Mouse (Mus musculus): ENCODE measurements around the gene Msantd3. TPM values are rescaled to one million over a fixed set of nuclear protein-coding genes. Genes with fewer than 3 reads are reported as not detected.

The Msantd3 gene
- total and polyA plus RNA-seq, 2 experiments from 2014 or later = 36.3 to 52.9 TPM

GRCm38 (mm10) chr4:48579475-48580110 lies 39.9 kb downstream of the Msantd3 start:
- no peak for TF ChIP-seq CTCF (IDR thresholded peaks at IDR 0.05; ENCODE audit: low read depth)
- DNase-seq = no peak
- Histone ChIP-seq H3K4me3 (ENCODE audit: low read depth, low read length) (no peak overlapping the region), H3K27ac (ENCODE audit: low read depth, low read length) (no peak overlapping the region), H3K36me3 (ENCODE audit: insufficient read depth) (no peaks in the 10 kb centered on the region), H3K9me3 (ENCODE audit: low read length) (no peaks in the 10 kb centered on the region), H3K4me1 (ENCODE audit: insufficient read depth) (no peaks in the 10 kb centered on the region; the same call in 1 of the 2 replicates), H3K9ac (no peak overlapping the region), H3K27me3 (ENCODE audit: insufficient read depth, low read length) (no peaks in the 10 kb centered on the region), H3K4me2 (ENCODE audit: low read depth) (no peak overlapping the region)
- 42% methylated on average over 6 of the region's 6 CpGs for WGBS
- no peak for ATAC-seq

- Histone ChIP-seq H3K9me3 (ENCODE audit: low read length) (no peaks in the 10 kb centered on the region), H3K4me3 (ENCODE audit: low read depth, low read length) (no peak overlapping the region), H3K9ac (no peak overlapping the region), H3K27ac (ENCODE audit: low read depth, low read length) (no peak overlapping the region), H3K36me3 (ENCODE audit: insufficient read depth) (no peaks in the 10 kb centered on the region), H3K4me1 (ENCODE audit: insufficient read depth) (no peaks in the 10 kb centered on the region; the same call in 1 of the 2 replicates), H3K27me3 (ENCODE audit: insufficient read depth, low read length) (no peaks in the 10 kb centered on the region), H3K4me2 (ENCODE audit: low read depth) (no peak overlapping the region)
- ATAC-seq (no peak), DNase-seq (no peak)
- 8% methylated on average over 2 of the region's 2 CpGs for WGBS
- no peak for TF ChIP-seq CTCF (IDR thresholded peaks at IDR 0.05; ENCODE audit: low read depth)
Measured at GRCm38 (mm10) chr4:48581201-48581600, 41.5 kb downstream of the Msantd3 start.

GRCm38 (mm10) chr4:48581993-48582392 lies 42.3 kb downstream of the Msantd3 start:
- no peak overlapping the region for H3K27ac ChIP-seq (ENCODE audit: low read depth, low read length)
- no peaks in the 10 kb centered on the region for H3K9me3 ChIP-seq (ENCODE audit: low read length)
- H3K4me3 ChIP-seq (ENCODE audit: low read depth, low read length) = no peak overlapping the region
- H3K4me1 ChIP-seq (ENCODE audit: insufficient read depth) = peaks cover 3% of the 10 kb centered on the region; the same call in 1 of the 2 replicates
- no peaks in the 10 kb centered on the region for H3K27me3 ChIP-seq (ENCODE audit: insufficient read depth, low read length)
- no peak overlapping the region for H3K9ac ChIP-seq
- WGBS = 40% methylated on average over 2 of the region's 3 CpGs
- ATAC-seq (no peak), DNase-seq (no peak)
- H3K4me2 ChIP-seq (ENCODE audit: low read depth) = no peak overlapping the region
- no peaks in the 10 kb centered on the region for H3K36me3 ChIP-seq (ENCODE audit: insufficient read depth)
- TF ChIP-seq CTCF (IDR thresholded peaks at IDR 0.05; ENCODE audit: low read depth) = no peak

GRCm38 (mm10) chr4:48582941-48583340 lies 43.2 kb downstream of the Msantd3 start:
- Histone ChIP-seq H3K27me3 (ENCODE audit: insufficient read depth, low read length) (no peaks in the 10 kb centered on the region), H3K4me1 (ENCODE audit: insufficient read depth) (peaks cover 3% of the 10 kb centered on the region; the same call in 1 of the 2 replicates), H3K36me3 (ENCODE audit: insufficient read depth) (no peaks in the 10 kb centered on the region), H3K9ac (no peak overlapping the region), H3K9me3 (ENCODE audit: low read length) (no peaks in the 10 kb centered on the region), H3K4me2 (ENCODE audit: low read depth) (no peak overlapping the region), H3K4me3 (ENCODE audit: low read depth, low read length) (no peak overlapping the region), H3K27ac (ENCODE audit: low read depth, low read length) (no peak overlapping the region)
- DNase-seq (no peak), ATAC-seq (no peak)
- no peak for TF ChIP-seq CTCF (IDR thresholded peaks at IDR 0.05; ENCODE audit: low read depth)
- WGBS = 63% methylated on average over 2 of the region's 2 CpGs

- peak within 1 kb of the TSS; percentile 89 for H3K4me2 ChIP-seq (ENCODE audit: low read depth)
- peaks cover 3% of the 10 kb centered on the region; the same call in 1 of the 2 replicates for H3K4me1 ChIP-seq (ENCODE audit: insufficient read depth)
- peak within 1 kb of the TSS; percentile 95 for H3K27ac ChIP-seq (ENCODE audit: low read depth, low read length)
- ATAC-seq = peak; percentile 87
- peak within 1 kb of the TSS; percentile 95 for H3K4me3 ChIP-seq (ENCODE audit: low read depth, low read length)
- H3K36me3 ChIP-seq (ENCODE audit: insufficient read depth) = no peaks in the 10 kb centered on the region
- peak; percentile 87 for DNase-seq
- no peaks in the 10 kb centered on the region for H3K27me3 ChIP-seq (ENCODE audit: insufficient read depth, low read length)
- H3K9me3 ChIP-seq (ENCODE audit: low read length) = no peaks in the 10 kb centered on the region
- 1% methylated on average over 58 of the region's 64 CpGs for WGBS
- no peak for TF ChIP-seq CTCF (IDR thresholded peaks at IDR 0.05; ENCODE audit: low read depth)
- H3K9ac ChIP-seq = peak within 1 kb of the TSS; percentile 92
Measured at GRCm38 (mm10) chr4:48584421-48585240, 44.9 kb downstream of the Msantd3 start, which contains the start of gene Tmeff1. TSS of gene Tmeff1 (plus strand) at chr4:48585174.

GRCm38 (mm10) chr4:48585241-48586098 lies 45.7 kb downstream of the Msantd3 start:
- H3K4me1 ChIP-seq (ENCODE audit: insufficient read depth) = peaks cover 3% of the 10 kb centered on the region; the same call in 1 of the 2 replicates
- peak overlapping the region; percentile 92 for H3K9ac ChIP-seq
- H3K9me3 ChIP-seq (ENCODE audit: low read length) = no peaks in the 10 kb centered on the region
- under 1% methylated on average over 66 of the region's 92 CpGs for WGBS
- no peak for TF ChIP-seq CTCF (IDR thresholded peaks at IDR 0.05; ENCODE audit: low read depth)
- H3K27ac ChIP-seq (ENCODE audit: low read depth, low read length) = peak overlapping the region; percentile 95
- no peaks in the 10 kb centered on the region for H3K27me3 ChIP-seq (ENCODE audit: insufficient read depth, low read length)
- peak; percentile 68 for ATAC-seq
- DNase-seq = peak; percentile 66
- no peaks in the 10 kb centered on the region for H3K36me3 ChIP-seq (ENCODE audit: insufficient read depth)
- H3K4me2 ChIP-seq (ENCODE audit: low read depth) = peak overlapping the region; percentile 89
- H3K4me3 ChIP-seq (ENCODE audit: low read depth, low read length) = peak overlapping the region; percentile 95
